Mouse (Mus musculus) embryonic fibroblast, embryonic 13.5 days (primary cell): ENCODE data around the gene Gm5431.

ENCODE experiments used
- CTCF ChIP-seq: IDR thresholded peaks from 2 replicates; pipeline ENCODE4 v1.5.1; 2011; ENCODE audit warnings: mild to moderate bottlenecking, control low read depth, low read length, moderate library complexity, borderline replicate concordance; ENCODE audit not compliant: insufficient read depth
- POLR2A ChIP-seq: IDR thresholded peaks from 2 replicates; pipeline ENCODE4 v1.6.1; 2011; ENCODE audit warnings: low read depth, mild to moderate bottlenecking, control low read depth, low read length, moderate library complexity

DNA sequence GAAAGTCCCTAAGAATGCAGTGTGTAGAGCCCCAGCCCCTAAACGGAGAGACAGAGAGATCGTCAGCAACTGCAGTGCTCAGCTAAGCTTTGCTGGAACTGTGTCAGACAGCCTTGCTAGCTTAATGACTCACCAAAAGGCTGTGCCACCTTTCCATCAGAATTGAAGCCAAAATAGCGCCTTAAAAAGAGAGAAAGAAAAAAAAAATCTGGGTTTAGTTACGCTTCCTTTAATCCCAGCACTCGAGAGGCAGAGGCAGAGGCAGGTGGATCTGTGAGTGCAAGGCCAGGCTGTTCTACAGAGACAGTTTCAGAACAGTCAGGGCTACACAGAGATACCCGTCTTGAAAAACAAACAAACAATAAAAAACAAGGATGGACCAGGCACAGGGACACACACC, 57.7 kb downstream of the Gm5431 start:
- no peak for TF ChIP-seq POLR2A
- no peak for TF ChIP-seq CTCF
